ENCODE assay signal across 26 mouse cellular contexts in genomic region chr10:70855948-70856347, GRCm38 (mm10).
A peak's percentile ranks its signal among the peaks of the same experiment; 100 is the strongest.
DNase-seq lines count a peak whose midpoint lies in the region.
"Had no signal": no experiment of that assay in that cellular context is flagged by ENCODE, and none has a peak within 500 bp of the region (broad histone marks: within the 10 kb centered on the region; RNA-seq: fewer than 3 reads in every experiment).

No protein-coding gene starts in this region.

- peak; percentile 57 for DNase-seq in adrenal gland, adult 2 months
- DNase-seq in adrenal gland, adult 18-20 months (ENCODE audit: low spot score in 2 of 2): no peak
- DNase-seq in left cerebral cortex, adult 18-20 months (ENCODE audit: low spot score in 2 of 2): peak; percentile 33 to 39
- DNase-seq in left cerebral cortex, adult 11 months (ENCODE audit: low spot score): no peak
- DNase-seq in 3134 (ENCODE audit: extremely low read depth, insufficient read length, low spot score) (peak; percentile 8), NIH3T3 (ENCODE audit: low read depth) (peak; percentile 67)
- no peak for DNase-seq in forebrain, embryonic 10.5 days (ENCODE audit: extremely low spot score, low spot score)
- DNase-seq in gastrocnemius, postnatal 14 days: no peak
- DNase-seq: adrenal gland, adult 8-10 months; cerebellum, adult 11-12 months; cerebellum, postnatal 25 days; kidney, adult 2 months; kidney, postnatal 14 days; lung, adult 18-20 months; lung, postnatal 10 days; spleen, adult 18-20 months; thymus, postnatal 36 days had no signal

- H3K27me3 ChIP-seq in forebrain, embryonic 10.5 days (ENCODE audit: poor library complexity, severe bottlenecking): no peaks in the 10 kb centered on the region
- H3K27me3 ChIP-seq: embryonic facial prominence, embryonic 12.5 days; forebrain, embryonic 13.5 days; hindbrain, embryonic 15.5 days; limb, embryonic 13.5 days; liver, embryonic 12.5 days; neural tube, embryonic 15.5 days had no signal

- H3K9me3 ChIP-seq in forebrain, embryonic 10.5 days: no peaks in the 10 kb centered on the region
- H3K9me3 ChIP-seq: embryonic facial prominence, embryonic 12.5 days; forebrain, embryonic 13.5 days; hindbrain, embryonic 15.5 days; limb, embryonic 13.5 days; midbrain, embryonic 10.5 days; neural tube, embryonic 15.5 days had no signal

- intact Hi-C loops in gastrocnemius, postnatal 14 days (cut with DNase I; ENCODE audit: low total_unique reads): no loop called here

- WGBS in forebrain, embryonic 10.5 days: 96% methylated on average over 8 of the region's 8 CpGs

- H3K4me3 ChIP-seq in forebrain, embryonic 10.5 days: no peak overlapping the region
- H3K4me3 ChIP-seq: embryonic facial prominence, embryonic 12.5 days; erythroblast, embryonic 14.5 days; forebrain, embryonic 13.5 days; hindbrain, embryonic 15.5 days; layer of hippocampus, adult 2 months; limb, embryonic 13.5 days; liver, embryonic 12.5 days; midbrain, embryonic 10.5 days; neural tube, embryonic 15.5 days had no signal

- no peaks in the 10 kb centered on the region for H3K36me3 ChIP-seq in forebrain, embryonic 10.5 days (replicated peaks)
- H3K36me3 ChIP-seq: embryonic facial prominence, embryonic 12.5 days; hindbrain, embryonic 15.5 days; limb, embryonic 13.5 days; liver, embryonic 12.5 days; midbrain, embryonic 10.5 days; neural tube, embryonic 15.5 days had no signal

- no peak overlapping the region for H3K27ac ChIP-seq in forebrain, embryonic 10.5 days
- H3K27ac ChIP-seq: embryonic facial prominence, embryonic 12.5 days; forebrain, embryonic 13.5 days; hindbrain, embryonic 15.5 days; layer of hippocampus, adult 2 months; limb, embryonic 13.5 days; liver, embryonic 12.5 days; midbrain, embryonic 10.5 days; neural tube, embryonic 15.5 days had no signal

- H3K4me1 ChIP-seq in forebrain, embryonic 10.5 days: peaks cover 9% of the 10 kb centered on the region
- H3K4me1 ChIP-seq: liver, embryonic 12.5 days had no signal

Comparison
In these comparisons a context has a peak if more than half of its experiments do, and no peak if none do; other contexts are left out.
1. DNase-seq: peak in adrenal gland, adult 2 months (single experiment), left cerebral cortex, adult 18-20 months (2 of 2), 3134 (single experiment) and NIH3T3 (single experiment); none in adrenal gland, adult 18-20 months (0 of 2), left cerebral cortex, adult 11 months (single experiment), forebrain, embryonic 10.5 days (single experiment) and gastrocnemius, postnatal 14 days (single experiment).